Mouse (Mus musculus): ENCODE data around the gene Myh10. TPM values are rescaled to one million over a fixed set of nuclear protein-coding genes. Genes with fewer than 3 reads are reported as not detected.

The Myh10 gene
- polyA plus RNA-seq, 1 experiment from 2014 or later, result 81.1 TPM

GRCm38 (mm10) chr11:68706524-68707429 lies 15.4 kb downstream of the Myh10 start:
- WGBS, result 31% methylated on average over 9 of the region's 9 CpGs

GRCm38 (mm10) chr11:68707881-68708582 lies 16.7 kb downstream of the Myh10 start:
- no peak for ATAC-seq (replicated peaks; ENCODE audit: extremely low read depth, insufficient read depth, low FRiP score)
- no peak overlapping the region for H3K27ac ChIP-seq (ENCODE audit: low read length)
- H3K4me3 ChIP-seq (ENCODE audit: low read length), result no peak overlapping the region
- WGBS, result 70% methylated on average over 5 of the region's 5 CpGs
- H3K4me2 ChIP-seq (ENCODE audit: low read depth, low read length), result no peak overlapping the region
- H3K9ac ChIP-seq (ENCODE audit: low read length), result no peak overlapping the region
- no peaks in the 10 kb centered on the region for H3K27me3 ChIP-seq (ENCODE audit: control insufficient read depth, insufficient read depth, low read length)
- peaks cover 6% of the 10 kb centered on the region for H3K9me3 ChIP-seq (replicated peaks; ENCODE audit: control insufficient read depth, low read length)
- H3K4me1 ChIP-seq (ENCODE audit: control insufficient read depth, insufficient read depth, low read length), result peaks cover 20% of the 10 kb centered on the region
- H3K36me3 ChIP-seq (ENCODE audit: control insufficient read depth, insufficient read depth), result peaks cover 23% of the 10 kb centered on the region

More at GRCm38 (mm10) chr11:68706524-68707429, 15.4 kb downstream of the Myh10 start:
- peaks cover 6% of the 10 kb centered on the region for H3K9me3 ChIP-seq (replicated peaks; ENCODE audit: control insufficient read depth, low read length)
- H3K27me3 ChIP-seq (ENCODE audit: control insufficient read depth, insufficient read depth, low read length), result no peaks in the 10 kb centered on the region
- H3K27ac ChIP-seq (ENCODE audit: low read length), result peak overlapping the region; percentile 67
- peaks cover 23% of the 10 kb centered on the region for H3K4me1 ChIP-seq (ENCODE audit: control insufficient read depth, insufficient read depth, low read length)
- H3K4me2 ChIP-seq (ENCODE audit: low read depth, low read length), result peak overlapping the region; percentile 22; the same call in 1 of the 2 replicates
- H3K4me3 ChIP-seq (ENCODE audit: low read length), result no peak overlapping the region
- H3K36me3 ChIP-seq (ENCODE audit: control insufficient read depth, insufficient read depth), result peaks cover 33% of the 10 kb centered on the region
- H3K9ac ChIP-seq (ENCODE audit: low read length), result peak overlapping the region; percentile 20; the same call in 1 of the 2 replicates
- ATAC-seq (replicated peaks; ENCODE audit: extremely low read depth, insufficient read depth, low FRiP score), result peak; percentile 52

GRCm38 (mm10) chr11:68716167-68716566 lies 24.8 kb downstream of the Myh10 start:
- 84% methylated on average over 4 of the region's 4 CpGs for WGBS
- H3K36me3 ChIP-seq (ENCODE audit: control insufficient read depth, insufficient read depth), result peaks cover 4% of the 10 kb centered on the region

GRCm38 (mm10) chr11:68717171-68717840 lies 25.9 kb downstream of the Myh10 start:
- Histone ChIP-seq H3K9me3 (replicated peaks; ENCODE audit: control insufficient read depth, low read length) (no peaks in the 10 kb centered on the region), H3K4me3 (ENCODE audit: low read length) (no peak overlapping the region), H3K36me3 (ENCODE audit: control insufficient read depth, insufficient read depth) (peaks cover 12% of the 10 kb centered on the region), H3K27ac (ENCODE audit: low read length) (peak overlapping the region; percentile 28; the same call in 1 of the 2 replicates), H3K4me1 (ENCODE audit: control insufficient read depth, insufficient read depth, low read length) (peaks cover 10% of the 10 kb centered on the region), H3K9ac (ENCODE audit: low read length) (no peak overlapping the region), H3K27me3 (ENCODE audit: control insufficient read depth, insufficient read depth, low read length) (no peaks in the 10 kb centered on the region), H3K4me2 (ENCODE audit: low read depth, low read length) (no peak overlapping the region)
- WGBS, result 59% methylated on average over 16 of the region's 16 CpGs
- no peak for ATAC-seq (replicated peaks; ENCODE audit: extremely low read depth, insufficient read depth, low FRiP score)

More at GRCm38 (mm10) chr11:68716167-68716566, 24.8 kb downstream of the Myh10 start:
- Histone ChIP-seq H3K4me2 (ENCODE audit: low read depth, low read length) (no peak overlapping the region), H3K9me3 (replicated peaks; ENCODE audit: control insufficient read depth, low read length) (no peaks in the 10 kb centered on the region), H3K4me1 (ENCODE audit: control insufficient read depth, insufficient read depth, low read length) (peaks cover 10% of the 10 kb centered on the region), H3K9ac (ENCODE audit: low read length) (no peak overlapping the region), H3K27me3 (ENCODE audit: control insufficient read depth, insufficient read depth, low read length) (no peaks in the 10 kb centered on the region), H3K27ac (ENCODE audit: low read length) (no peak overlapping the region), H3K4me3 (ENCODE audit: low read length) (no peak overlapping the region)
- no peak for ATAC-seq (replicated peaks; ENCODE audit: extremely low read depth, insufficient read depth, low FRiP score)

GRCm38 (mm10) chr11:68719096-68719648 lies 27.8 kb downstream of the Myh10 start:
- H3K9ac ChIP-seq (ENCODE audit: low read length), result no peak overlapping the region
- H3K27ac ChIP-seq (ENCODE audit: low read length), result peak overlapping the region; percentile 20
- H3K4me1 ChIP-seq (ENCODE audit: control insufficient read depth, insufficient read depth, low read length), result peaks cover 10% of the 10 kb centered on the region
- H3K36me3 ChIP-seq (ENCODE audit: control insufficient read depth, insufficient read depth), result peaks cover 15% of the 10 kb centered on the region
- H3K4me3 ChIP-seq (ENCODE audit: low read length), result no peak overlapping the region
- WGBS, result 74% methylated on average over 4 of the region's 4 CpGs
- no peak overlapping the region for H3K4me2 ChIP-seq (ENCODE audit: low read depth, low read length)
- peak; percentile 49; the same call in 1 of the 2 replicates for ATAC-seq (replicated peaks; ENCODE audit: extremely low read depth, insufficient read depth, low FRiP score)
- H3K9me3 ChIP-seq (replicated peaks; ENCODE audit: control insufficient read depth, low read length), result no peaks in the 10 kb centered on the region
- H3K27me3 ChIP-seq (ENCODE audit: control insufficient read depth, insufficient read depth, low read length), result no peaks in the 10 kb centered on the region

- Histone ChIP-seq H3K27ac (ENCODE audit: low read length) (no peak overlapping the region), H3K9me3 (replicated peaks; ENCODE audit: control insufficient read depth, low read length) (no peaks in the 10 kb centered on the region), H3K4me1 (ENCODE audit: control insufficient read depth, insufficient read depth, low read length) (peaks cover 10% of the 10 kb centered on the region), H3K4me3 (ENCODE audit: low read length) (no peak overlapping the region), H3K27me3 (ENCODE audit: control insufficient read depth, insufficient read depth, low read length) (no peaks in the 10 kb centered on the region), H3K9ac (ENCODE audit: low read length) (no peak overlapping the region), H3K36me3 (ENCODE audit: control insufficient read depth, insufficient read depth) (peaks cover 15% of the 10 kb centered on the region), H3K4me2 (ENCODE audit: low read depth, low read length) (no peak overlapping the region)
- no peak for ATAC-seq (replicated peaks; ENCODE audit: extremely low read depth, insufficient read depth, low FRiP score)
- WGBS, result 68% methylated on average over 5 of the region's 5 CpGs
Measured at GRCm38 (mm10) chr11:68719774-68720173, 28.4 kb downstream of the Myh10 start.

- H3K9me3 ChIP-seq (replicated peaks; ENCODE audit: control insufficient read depth, low read length), result peaks cover 6% of the 10 kb centered on the region
- H3K27ac ChIP-seq (ENCODE audit: low read length), result no peak overlapping the region
- no peak overlapping the region for H3K9ac ChIP-seq (ENCODE audit: low read length)
- H3K36me3 ChIP-seq (ENCODE audit: control insufficient read depth, insufficient read depth), result peaks cover 38% of the 10 kb centered on the region
- H3K4me1 ChIP-seq (ENCODE audit: control insufficient read depth, insufficient read depth, low read length), result peaks cover 5% of the 10 kb centered on the region
- no peaks in the 10 kb centered on the region for H3K27me3 ChIP-seq (ENCODE audit: control insufficient read depth, insufficient read depth, low read length)
- H3K4me2 ChIP-seq (ENCODE audit: low read depth, low read length), result no peak overlapping the region
- no peak for ATAC-seq (replicated peaks; ENCODE audit: extremely low read depth, insufficient read depth, low FRiP score)
- no peak overlapping the region for H3K4me3 ChIP-seq (ENCODE audit: low read length)
Measured at GRCm38 (mm10) chr11:68724117-68724516, 32.8 kb downstream of the Myh10 start.

GRCm38 (mm10) chr11:68728693-68729092 lies 37.3 kb downstream of the Myh10 start:
- no peak for ATAC-seq (replicated peaks; ENCODE audit: extremely low read depth, insufficient read depth, low FRiP score)
- Histone ChIP-seq H3K9ac (ENCODE audit: low read length) (no peak overlapping the region), H3K27ac (ENCODE audit: low read length) (no peak overlapping the region), H3K36me3 (ENCODE audit: control insufficient read depth, insufficient read depth) (peaks cover 28% of the 10 kb centered on the region), H3K4me3 (ENCODE audit: low read length) (no peak overlapping the region), H3K27me3 (ENCODE audit: control insufficient read depth, insufficient read depth, low read length) (no peaks in the 10 kb centered on the region), H3K9me3 (replicated peaks; ENCODE audit: control insufficient read depth, low read length) (peaks cover 6% of the 10 kb centered on the region), H3K4me2 (ENCODE audit: low read depth, low read length) (no peak overlapping the region), H3K4me1 (ENCODE audit: control insufficient read depth, insufficient read depth, low read length) (peaks cover 8% of the 10 kb centered on the region)
- WGBS, result 87% methylated on average over 3 of the region's 3 CpGs

Measured in heart, embryonic 16.5 days (tissue).